Mouse (Mus musculus) neural tube, embryonic 11.5 days (tissue): Measurements from ENCODE around the gene Washc4. TPM values are rescaled to one million over a fixed set of nuclear protein-coding genes. Genes with fewer than 3 reads are reported as not detected.

Experiments used
- polyA plus RNA-seq: library from polyadenylated mRNA; unstranded; fragments of >200 nt; fragmentation: Nextera tagmentation; extraction: Ambion mirVana; gene quantifications from 2 replicates; pipeline ENCODE4 v1.2.1, GENCODE M21; 2014

The Washc4 gene
- polyA plus RNA-seq, 1 experiment from 2014 or later, result 40.1 TPM

Other genes with a start within 250 kb of the Washc4 start
- 0.97 and 1.2 TPM in 2 replicates for gene Slc41a2, start 205.9 kb upstream of the Washc4 start, polyA plus RNA-seq
- gene D10Wsu102e, start 183.5 kb upstream of the Washc4 start, polyA plus RNA-seq, result 0.97 and 1.0 TPM in 2 replicates
- gene Aldh1l2, start 9.6 kb upstream of the Washc4 start, polyA plus RNA-seq, result 6.7 and 8.6 TPM in 2 replicates
- gene Appl2, start 105.0 kb downstream of the Washc4 start, polyA plus RNA-seq, result 31.0 and 37.8 TPM in 2 replicates
- 32.6 and 39.4 TPM in 2 replicates for gene 1500009L16Rik, start 179.1 kb downstream of the Washc4 start, polyA plus RNA-seq